ENCODE assay signal across 18 mouse cellular contexts in genomic region chr16:91443211-91443611, GRCm38 (mm10). TPM values are rescaled to one million over a fixed set of nuclear protein-coding genes. Genes with fewer than 3 reads are reported as not detected.
DNase-seq lines count a peak whose midpoint lies in the region; ATAC-seq and TF ChIP-seq lines count a peak whose summit lies in the region.
"Had no signal": no experiment of that assay in that cellular context is flagged by ENCODE, and none has a peak within 500 bp of the region (broad histone marks: within the 10 kb centered on the region; RNA-seq: fewer than 3 reads in every experiment).

No protein-coding gene starts in this region.

- H3K4me2 ChIP-seq in heart, embryonic 16.5 days (ENCODE audit: low read depth, low read length), result no peak overlapping the region
- H3K4me2 ChIP-seq: intestine, embryonic 15.5 days had no signal

- H3K36me3 ChIP-seq in heart, embryonic 16.5 days (ENCODE audit: control insufficient read depth, insufficient read depth), result no peaks in the 10 kb centered on the region
- peaks cover 3% of the 10 kb centered on the region for H3K36me3 ChIP-seq in G1E (replicated peaks)
- H3K36me3 ChIP-seq in limb, embryonic 10.5 days, result no peaks in the 10 kb centered on the region
- H3K36me3 ChIP-seq: intestine, embryonic 15.5 days; midbrain, embryonic 10.5 days had no signal

- H3K4me1 ChIP-seq in heart, embryonic 16.5 days (ENCODE audit: control insufficient read depth, insufficient read depth, low read length), result peaks cover 19% of the 10 kb centered on the region
- peaks cover 89% of the 10 kb centered on the region for H3K4me1 ChIP-seq in G1E (ENCODE audit: insufficient read depth, low read depth, low read length)
- peaks cover 17% of the 10 kb centered on the region for H3K4me1 ChIP-seq in limb, embryonic 10.5 days
- H3K4me1 ChIP-seq: midbrain, embryonic 10.5 days had no signal

- no peak for TF ChIP-seq CTCF in G1E (IDR thresholded peaks at IDR 0.05; ENCODE audit: low read depth, low read length)

- intact Hi-C loops in heart, postnatal 10 days (cut with DNase I), result no loop called here

- H3K27me3 ChIP-seq in heart, embryonic 16.5 days (ENCODE audit: control insufficient read depth, insufficient read depth, low read length), result no peaks in the 10 kb centered on the region
- H3K27me3 ChIP-seq in G1E (ENCODE audit: insufficient read depth, low read length), result no peaks in the 10 kb centered on the region
- H3K27me3 ChIP-seq in limb, embryonic 10.5 days (ENCODE audit: low read depth, poor library complexity, severe bottlenecking), result no peaks in the 10 kb centered on the region
- H3K27me3 ChIP-seq: CH12.LX; intestine, embryonic 15.5 days had no signal

- no peak for ATAC-seq in heart, embryonic 16.5 days (replicated peaks; ENCODE audit: extremely low read depth, insufficient read depth, low FRiP score)
- no peak for ATAC-seq in G1E (ENCODE audit: extremely low read depth, insufficient number of reproducible peaks, low FRiP score, poor library complexity, severe bottlenecking)
- ATAC-seq: intestine, embryonic 15.5 days had no signal

- no peak overlapping the region for H3K9ac ChIP-seq in heart, embryonic 16.5 days (ENCODE audit: low read length)
- H3K9ac ChIP-seq: intestine, embryonic 15.5 days had no signal

- no peak overlapping the region for H3K4me3 ChIP-seq in heart, embryonic 16.5 days (ENCODE audit: low read length)
- peak overlapping the region; percentile 34; the same call in 1 of the 2 replicates for H3K4me3 ChIP-seq in G1E (ENCODE audit: low read depth, low read length)
- no peak overlapping the region for H3K4me3 ChIP-seq in limb, embryonic 10.5 days
- H3K4me3 ChIP-seq: intestine, embryonic 15.5 days; midbrain, embryonic 10.5 days; myocyte had no signal

- WGBS in heart, embryonic 16.5 days, result 71% methylated on average over 8 of the region's 8 CpGs
- 73% methylated on average over 8 of the region's 8 CpGs for WGBS in limb, embryonic 10.5 days

- no peak for DNase-seq in heart, postnatal 10 days
- DNase-seq in G1E (ENCODE audit: low spot score), result no peak
- DNase-seq in limb, embryonic 10.5 days (ENCODE audit: low spot score), result no peak
- peak; percentile 70 for DNase-seq in thymus, postnatal 14 days
- DNase-seq in cerebellum, adult 9-11 months, result no peak
- DNase-seq in layer of hippocampus, adult 9-11 months, result no peak
- DNase-seq: cerebellum, adult 8-10 months; heart, adult 18-20 months; kidney, postnatal 10 days; lung, postnatal 14 days had no signal

- no peaks in the 10 kb centered on the region for H3K9me3 ChIP-seq in heart, embryonic 16.5 days (replicated peaks; ENCODE audit: control insufficient read depth, low read length)
- H3K9me3 ChIP-seq in G1E (replicated peaks), result peaks cover 9% of the 10 kb centered on the region
- H3K9me3 ChIP-seq in limb, embryonic 10.5 days (replicated peaks), result no peaks in the 10 kb centered on the region
- H3K9me3 ChIP-seq: intestine, embryonic 15.5 days; midbrain, embryonic 10.5 days had no signal

- H3K27ac ChIP-seq in heart, embryonic 16.5 days (ENCODE audit: low read length), result peak overlapping the region; percentile 41; the same call in 1 of the 2 replicates
- H3K27ac ChIP-seq in limb, embryonic 10.5 days, result peak overlapping the region; percentile 58; the same call in 1 of the 2 replicates
- H3K27ac ChIP-seq: intestine, embryonic 15.5 days had no signal

RNA-seq across cellular contexts. Expression of gene Il10rb, which starts 37.2 kb away (rescaled TPM):
- 71.3 and 75.1 TPM in 2 replicates for polyA plus RNA-seq in heart, embryonic 16.5 days (2015; fragmentation: Nextera tagmentation; extraction: Ambion mirVana)
- 100 to 1,000 TPM in 1 of 2 experiments, 10 to 100 TPM in 1; 82.7 to 101 TPM for total RNA-seq in heart, postnatal 10 days (2021)
- total RNA-seq in G1E (2014; fragmentation: Nextera tagmentation) (137 and 144 TPM in 2 replicates), G1E (2017) (87.8 and 101 TPM in 2 replicates)
- polyA plus RNA-seq in G1E (2012), result 16.7 and 18.3 TPM in 2 replicates
- 7.0 TPM in 2 replicates for polyA plus RNA-seq in limb, embryonic 10.5 days (2016; fragmentation: Nextera tagmentation; extraction: Ambion mirVana)

RNA-seq across cellular contexts. Expression of gene Ifnar1, which starts 41.8 kb away (rescaled TPM):
- 40.9 and 41.1 TPM in 2 replicates for polyA plus RNA-seq in heart, embryonic 16.5 days (2015; fragmentation: Nextera tagmentation; extraction: Ambion mirVana)
- 10 to 100 TPM; 46.6 to 58.9 TPM for total RNA-seq in heart, postnatal 10 days (2021)
- total RNA-seq in G1E (2014; fragmentation: Nextera tagmentation) (73.0 and 103 TPM in 2 replicates), G1E (2017) (65.5 and 72.3 TPM in 2 replicates)
- 15.1 and 16.2 TPM in 2 replicates for polyA plus RNA-seq in G1E (2012)
- 53.8 and 61.4 TPM in 2 replicates for polyA plus RNA-seq in limb, embryonic 10.5 days (2016; fragmentation: Nextera tagmentation; extraction: Ambion mirVana)

RNA-seq across cellular contexts. Expression of gene Gm21970, which starts 51.7 kb away (rescaled TPM):
- not detected in 2 replicates for polyA plus RNA-seq in heart, embryonic 16.5 days (2015; fragmentation: Nextera tagmentation; extraction: Ambion mirVana)
- total RNA-seq in heart, postnatal 10 days (2021), result not detected
- total RNA-seq in G1E (2014; fragmentation: Nextera tagmentation), result 8.9 and 18.1 TPM in 2 replicates
- not detected in 2 replicates for total RNA-seq in G1E (2017)
- not detected in 2 replicates for polyA plus RNA-seq in G1E (2012)
- polyA plus RNA-seq in limb, embryonic 10.5 days (2016; fragmentation: Nextera tagmentation; extraction: Ambion mirVana), result not detected in 2 replicates
- total RNA-seq: CH12.LX; heart, adult 18-20 months; hematopoietic stem cell, adult 5-6 weeks; layer of hippocampus, postnatal 14 days had no signal
- polyA plus RNA-seq: intestine, embryonic 15.5 days; limb, embryonic 14.5 days; midbrain, embryonic 10.5 days; myocyte had no signal
